Mouse (Mus musculus) gastrocnemius, adult 2 months (tissue): ENCODE measurements at regions not wholly inside any gene's neighbourhood (a gene's known extent, or its start where the extent isn't known, plus 50 kb on each side); places are given as distances from the start of the nearest gene placed in this dataset.

Experiments used
- DNase-seq: peaks from one replicate; pipeline ENCODE4 v3.0.0; 2022
- H3K27ac ChIP-seq: fragments of 200-600 bp; 2 replicates; pipeline ENCODE4 v1.8.1; 2022; ENCODE audit warnings: mild to moderate bottlenecking
- H3K4me3 ChIP-seq: fragments of 200-600 bp; 2 replicates; pipeline ENCODE4 v1.8.1; 2022; ENCODE audit warnings: mild to moderate bottlenecking, moderate library complexity
- CTCF ChIP-seq: fragments of 200-600 bp; IDR thresholded peaks from 2 replicates; pipeline ENCODE4 v1.8.1; 2022; ENCODE audit warnings: antibody characterized with exemption, mild to moderate bottlenecking, moderate library complexity
- intact Hi-C: fragments of 180-260 bp; cut with DNase I; formaldehyde crosslinking; loops from one replicate; pipeline ENCODE4 v1.15.1; 2025

GRCm38 (mm10) chr14:72277309-72277708, 214.3 kb downstream of the Gm9195 start:
- DNase-seq = no peak
- intact Hi-C loops = no loop called here
- Histone ChIP-seq H3K27ac (no peak overlapping the region), H3K4me3 (no peak overlapping the region)
- no peak for TF ChIP-seq CTCF

DNA sequence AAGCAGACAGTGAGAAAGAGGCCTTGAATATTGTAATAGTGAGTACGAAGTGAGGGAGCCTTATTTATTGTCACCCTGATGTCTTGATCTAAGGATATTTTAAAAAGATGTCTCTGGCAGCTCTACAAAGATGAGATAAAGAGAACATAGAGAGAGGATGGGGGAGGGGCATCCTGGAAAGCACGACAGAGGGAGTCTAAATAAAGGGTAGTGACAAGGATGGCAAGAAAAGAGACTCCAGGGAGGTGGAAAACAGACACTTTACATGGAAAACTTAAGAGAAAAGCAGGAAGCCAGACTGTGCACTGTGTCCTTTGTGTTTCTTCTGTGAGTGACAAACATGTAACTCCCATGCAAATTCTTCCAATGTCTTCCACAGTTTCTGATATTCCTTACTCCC, 232.4 kb downstream of the Gm9195 start:
- Histone ChIP-seq H3K27ac (no peak overlapping the region), H3K4me3 (no peak overlapping the region)
- intact Hi-C loops = no loop called here
- no peak for DNase-seq
- TF ChIP-seq CTCF = no peak

GRCm38 (mm10) chr14:72241872-72242271, 249.8 kb downstream of the Gm9195 start:
- no peak overlapping the region for H3K4me3 ChIP-seq
- intact Hi-C loops = no loop called here
- no peak for TF ChIP-seq CTCF
- no peak for DNase-seq
- no peak overlapping the region for H3K27ac ChIP-seq

- Histone ChIP-seq H3K4me3 (no peak overlapping the region), H3K27ac (no peak overlapping the region)
- no peak for TF ChIP-seq CTCF
- intact Hi-C loops = no loop called here
- DNase-seq = no peak
Measured at GRCm38 (mm10) chr14:72240272-72240671, 251.4 kb downstream of the Gm9195 start.

DNA sequence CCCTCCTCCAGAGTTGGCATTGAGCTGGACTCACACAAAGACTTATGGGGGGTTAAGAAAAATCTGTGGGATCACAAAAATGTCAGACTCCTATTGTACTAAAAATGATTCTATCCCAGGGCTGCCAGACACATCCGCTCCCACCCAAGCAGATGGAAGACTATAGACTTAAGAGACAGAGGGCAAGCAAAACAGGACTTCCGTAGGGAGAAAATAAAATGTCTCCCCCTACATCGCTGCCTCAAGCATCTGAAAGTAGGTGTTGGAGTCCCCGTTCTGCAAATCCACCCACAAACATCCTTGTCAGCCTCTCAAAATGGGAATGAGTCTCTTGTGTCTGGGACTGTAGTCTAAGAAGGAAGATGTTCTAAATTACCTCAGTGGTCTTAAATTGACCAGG, 253.3 kb downstream of the Gm9195 start:
- TF ChIP-seq CTCF = no peak
- no peak for DNase-seq
- intact Hi-C loops = no loop called here
- no peak overlapping the region for H3K4me3 ChIP-seq
- no peak overlapping the region for H3K27ac ChIP-seq

GRCm38 (mm10) chr14:72234234-72235075, 257.2 kb downstream of the Gm9195 start:
- intact Hi-C loops = no loop called here
- no peak for DNase-seq
- Histone ChIP-seq H3K4me3 (no peak overlapping the region), H3K27ac (no peak overlapping the region)
- TF ChIP-seq CTCF = no peak

GRCm38 (mm10) chr14:72227853-72228252, 263.8 kb downstream of the Gm9195 start:
- TF ChIP-seq CTCF = no peak
- intact Hi-C loops = no loop called here
- no peak for DNase-seq
- Histone ChIP-seq H3K27ac (no peak overlapping the region), H3K4me3 (no peak overlapping the region)

DNA sequence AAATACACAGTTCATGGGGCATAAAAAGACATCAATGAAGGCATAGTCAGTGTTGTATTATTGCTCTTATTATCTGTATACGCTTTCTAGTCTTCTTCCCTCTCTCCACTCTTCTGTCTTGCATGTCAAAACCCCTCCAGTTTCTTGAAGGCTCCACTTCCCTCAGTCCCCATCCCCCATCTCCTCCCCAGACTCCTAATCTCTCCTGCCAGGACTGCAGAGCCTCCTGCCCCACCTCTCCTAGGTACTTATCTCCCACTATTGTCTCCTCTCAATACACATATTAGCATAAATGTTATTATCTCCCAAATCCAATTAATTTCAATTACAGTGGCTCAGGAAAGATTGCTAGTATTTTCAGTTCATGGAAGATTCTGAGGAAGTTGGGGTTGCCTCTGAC, 264.2 kb downstream of the Gm9195 start:
- H3K4me3 ChIP-seq = no peak overlapping the region
- intact Hi-C loops = no loop called here
- H3K27ac ChIP-seq = no peak overlapping the region
- TF ChIP-seq CTCF = no peak
- DNase-seq = no peak

DNA sequence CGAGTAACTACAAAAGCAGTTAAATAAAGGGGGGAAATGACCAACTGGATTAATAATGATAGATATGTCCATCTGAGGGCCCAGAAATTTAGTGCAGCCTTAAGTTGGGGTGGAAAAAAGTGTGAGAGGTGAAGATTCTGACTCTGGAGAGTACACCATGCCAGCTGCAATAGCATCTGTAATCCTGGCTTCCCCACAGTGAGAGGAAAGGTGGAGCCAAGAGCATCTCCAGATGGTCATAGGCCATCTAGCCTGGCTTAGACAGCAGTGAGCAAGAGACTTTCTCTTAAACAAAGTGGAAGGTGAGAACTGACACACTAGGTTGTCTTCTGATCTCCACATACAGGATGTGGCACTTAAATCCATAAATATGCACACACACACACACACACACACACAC, 264.7 kb downstream of the Gm9195 start:
- intact Hi-C loops = no loop called here
- no peak overlapping the region for H3K27ac ChIP-seq
- no peak overlapping the region for H3K4me3 ChIP-seq
- no peak for DNase-seq
- no peak for TF ChIP-seq CTCF

DNA sequence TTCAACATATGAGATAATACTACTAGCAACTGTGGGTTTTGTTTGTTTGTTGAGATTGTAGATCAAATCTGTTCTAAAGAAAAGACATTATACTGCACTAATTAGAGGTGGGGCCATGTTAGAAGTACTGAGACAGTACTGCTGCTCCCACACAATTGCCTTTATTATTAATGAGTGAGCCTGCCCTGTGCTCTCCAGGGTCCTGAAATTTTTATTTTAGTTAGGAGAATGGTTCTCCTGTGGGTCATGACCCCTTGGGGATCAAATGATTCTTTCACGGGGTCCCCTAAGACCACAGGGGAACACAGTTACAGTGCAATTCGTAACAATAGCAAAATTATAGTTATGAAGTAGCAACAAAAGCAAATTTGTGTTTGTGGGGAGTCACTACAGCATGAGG, 268.8 kb downstream of the Gm9195 start:
- intact Hi-C loops = no loop called here
- TF ChIP-seq CTCF = no peak
- H3K27ac ChIP-seq = no peak overlapping the region
- no peak for DNase-seq
- no peak overlapping the region for H3K4me3 ChIP-seq

- Histone ChIP-seq H3K4me3 (no peak overlapping the region), H3K27ac (no peak overlapping the region)
- intact Hi-C loops = no loop called here
- TF ChIP-seq CTCF = no peak
- no peak for DNase-seq
Measured at GRCm38 (mm10) chr14:72219523-72219922, 272.1 kb downstream of the Gm9195 start.

DNA sequence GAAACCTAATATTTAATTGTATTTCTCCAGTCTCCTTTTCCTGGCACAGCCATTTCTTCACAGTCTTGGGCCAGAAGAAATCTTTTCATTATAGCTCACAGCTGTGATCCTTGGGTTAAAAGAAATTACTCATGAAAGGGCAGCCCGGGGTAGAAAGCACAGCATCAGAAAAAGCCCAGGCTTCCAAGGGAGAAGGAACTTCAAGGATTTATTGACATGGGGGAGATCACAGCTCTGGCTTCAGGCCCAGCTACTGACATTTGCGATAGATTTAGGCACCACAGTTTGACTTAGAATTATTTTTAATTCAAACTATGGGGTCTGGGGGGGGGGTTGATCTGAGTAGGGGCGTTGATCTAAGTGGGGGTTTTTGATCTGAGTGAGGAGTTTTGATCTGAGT, 291.3 kb downstream of the Gm9195 start:
- DNase-seq = no peak
- TF ChIP-seq CTCF = no peak
- intact Hi-C loops = no loop called here
- Histone ChIP-seq H3K27ac (no peak overlapping the region), H3K4me3 (no peak overlapping the region)

- TF ChIP-seq CTCF = no peak
- no peak for DNase-seq
- H3K27ac ChIP-seq = no peak overlapping the region
- intact Hi-C loops = no loop called here
- H3K4me3 ChIP-seq = no peak overlapping the region
Measured at GRCm38 (mm10) chr14:72199900-72200299, 291.7 kb downstream of the Gm9195 start.

GRCm38 (mm10) chr14:72197972-72198371, 293.7 kb downstream of the Gm9195 start:
- H3K27ac ChIP-seq = no peak overlapping the region
- TF ChIP-seq CTCF = no peak
- intact Hi-C loops = no loop called here
- no peak overlapping the region for H3K4me3 ChIP-seq
- no peak for DNase-seq
